Mouse (Mus musculus): ENCODE data around the gene Socs3. TPM values are rescaled to one million over a fixed set of nuclear protein-coding genes. Genes with fewer than 3 reads are reported as not detected.

The Socs3 gene
- polyA plus RNA-seq, 1 experiment from 2014 or later, result 2.0 TPM

- Histone ChIP-seq H3K4me1 (ENCODE audit: control insufficient read depth in 2 of 2, insufficient read depth in 2 of 2, low read length in 2 of 2) (peaks cover 19 to 22% of the 10 kb centered on the region in 2 experiments), H3K27ac (replicated peaks in 1 of 2; ENCODE audit: control insufficient read depth in 1 of 2, insufficient read depth in 1 of 2, low read depth in 2 of 2, low read length in 2 of 2) (no peak overlapping the region), H3K27me3 (ENCODE audit: control insufficient read depth, insufficient read depth, low read length) (no peaks in the 10 kb centered on the region), H3K4me2 (ENCODE audit: low read length) (no peak overlapping the region), H3K9me3 (ENCODE audit: control insufficient read depth, low read length) (no peaks in the 10 kb centered on the region), H3K4me3 (ENCODE audit: control insufficient read depth in 1 of 2, insufficient read depth in 1 of 2, low read depth in 1 of 2, low read length in 2 of 2) (no peak overlapping the region), H3K9ac (ENCODE audit: low read length) (no peak overlapping the region), H3K36me3 (ENCODE audit: control insufficient read depth, insufficient read depth, low read length) (no peaks in the 10 kb centered on the region)
- ATAC-seq (ENCODE audit: insufficient number of reproducible peaks, insufficient read depth, low FRiP score, low read depth), result no peak
- WGBS, result 81% methylated on average over 6 of the region's 6 CpGs
These were observed 18.5 kb downstream of the Socs3 start for GRCm38 (mm10) chr11:117951391-117951790.

DNA sequence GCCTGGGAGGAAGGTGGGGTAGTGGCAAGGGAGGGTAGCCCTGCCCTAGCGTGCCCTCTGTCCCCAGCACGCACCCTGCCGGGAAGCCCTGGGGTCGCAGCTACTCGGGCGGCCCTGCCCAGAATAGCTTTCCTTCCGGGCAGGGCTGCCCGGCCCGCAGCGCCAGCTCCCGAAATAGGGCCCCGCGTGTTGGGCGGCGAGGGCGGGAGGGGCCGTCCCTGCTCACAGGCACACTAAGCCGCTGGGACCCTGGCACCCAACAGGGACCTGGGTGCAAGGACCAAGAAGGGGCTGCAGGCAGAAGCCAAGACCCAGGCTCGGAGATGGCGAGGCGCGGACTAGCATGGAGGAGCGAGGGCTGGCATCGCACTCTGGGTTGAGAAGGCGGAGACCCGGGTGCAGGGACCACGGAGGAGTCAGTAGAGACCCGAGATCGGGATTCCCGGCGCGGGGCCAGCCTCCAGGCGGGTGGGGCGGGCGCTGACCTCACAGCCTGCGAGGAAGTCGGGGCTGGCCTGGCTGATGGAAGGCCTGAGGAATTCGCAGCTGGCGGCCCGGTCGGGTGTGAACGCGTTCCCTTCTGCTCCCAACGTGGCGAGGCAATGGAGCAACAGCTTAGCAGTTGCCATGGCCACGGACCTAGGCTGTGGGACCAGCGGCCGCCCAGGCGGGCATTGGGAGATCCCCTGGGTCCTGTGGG lies 20.3 kb downstream of the Socs3 start:
- WGBS, result 1% methylated on average over 49 of the region's 49 CpGs
- Histone ChIP-seq H3K27ac (replicated peaks in 1 of 2; ENCODE audit: control insufficient read depth in 1 of 2, insufficient read depth in 1 of 2, low read depth in 2 of 2, low read length in 2 of 2) (peak overlapping the region; percentile 61 to 65; a peak in 3 of 4 replicates), H3K4me2 (ENCODE audit: low read length) (peak overlapping the region; percentile 80), H3K9ac (ENCODE audit: low read length) (peak overlapping the region; percentile 70), H3K27me3 (ENCODE audit: control insufficient read depth, insufficient read depth, low read length) (no peaks in the 10 kb centered on the region), H3K4me3 (ENCODE audit: control insufficient read depth in 1 of 2, insufficient read depth in 1 of 2, low read depth in 1 of 2, low read length in 2 of 2) (peak overlapping the region; percentile 31 to 47), H3K36me3 (ENCODE audit: control insufficient read depth, insufficient read depth, low read length) (no peaks in the 10 kb centered on the region), H3K9me3 (ENCODE audit: control insufficient read depth, low read length) (no peaks in the 10 kb centered on the region), H3K4me1 (ENCODE audit: control insufficient read depth in 2 of 2, insufficient read depth in 2 of 2, low read length in 2 of 2) (peaks cover 9 to 17% of the 10 kb centered on the region in 2 experiments)
- ATAC-seq (ENCODE audit: insufficient number of reproducible peaks, insufficient read depth, low FRiP score, low read depth), result peak; percentile 83

GRCm38 (mm10) chr11:117946996-117947419 lies 22.8 kb downstream of the Socs3 start:
- Histone ChIP-seq H3K9me3 (ENCODE audit: control insufficient read depth, low read length) (no peaks in the 10 kb centered on the region), H3K9ac (ENCODE audit: low read length) (no peak overlapping the region), H3K27me3 (ENCODE audit: control insufficient read depth, insufficient read depth, low read length) (no peaks in the 10 kb centered on the region), H3K27ac (replicated peaks in 1 of 2; ENCODE audit: control insufficient read depth in 1 of 2, insufficient read depth in 1 of 2, low read depth in 2 of 2, low read length in 2 of 2) (no peak overlapping the region), H3K4me1 (ENCODE audit: control insufficient read depth in 2 of 2, insufficient read depth in 2 of 2, low read length in 2 of 2) (peaks cover 6 to 11% of the 10 kb centered on the region in 2 experiments), H3K36me3 (ENCODE audit: control insufficient read depth, insufficient read depth, low read length) (no peaks in the 10 kb centered on the region), H3K4me3 (ENCODE audit: control insufficient read depth in 1 of 2, insufficient read depth in 1 of 2, low read depth in 1 of 2, low read length in 2 of 2) (no peak overlapping the region), H3K4me2 (ENCODE audit: low read length) (no peak overlapping the region)
- 75% methylated on average over 10 of the region's 10 CpGs for WGBS
- ATAC-seq (ENCODE audit: insufficient number of reproducible peaks, insufficient read depth, low FRiP score, low read depth), result no peak

- H3K4me2 ChIP-seq (ENCODE audit: low read length), result no peak overlapping the region
- no peak overlapping the region for H3K27ac ChIP-seq (replicated peaks in 1 of 2; ENCODE audit: control insufficient read depth in 1 of 2, insufficient read depth in 1 of 2, low read depth in 2 of 2, low read length in 2 of 2)
- 79% methylated on average over 11 of the region's 11 CpGs for WGBS
- H3K4me1 ChIP-seq (ENCODE audit: control insufficient read depth in 2 of 2, insufficient read depth in 2 of 2, low read length in 2 of 2), result peaks cover 12 to 17% of the 10 kb centered on the region in 2 experiments
- no peak for ATAC-seq (ENCODE audit: insufficient number of reproducible peaks, insufficient read depth, low FRiP score, low read depth)
- H3K27me3 ChIP-seq (ENCODE audit: control insufficient read depth, insufficient read depth, low read length), result no peaks in the 10 kb centered on the region
- no peak overlapping the region for H3K9ac ChIP-seq (ENCODE audit: low read length)
- H3K36me3 ChIP-seq (ENCODE audit: control insufficient read depth, insufficient read depth, low read length), result no peaks in the 10 kb centered on the region
- H3K4me3 ChIP-seq (ENCODE audit: control insufficient read depth in 1 of 2, insufficient read depth in 1 of 2, low read depth in 1 of 2, low read length in 2 of 2), result no peak overlapping the region
- H3K9me3 ChIP-seq (ENCODE audit: control insufficient read depth, low read length), result no peaks in the 10 kb centered on the region
These were observed 23.5 kb downstream of the Socs3 start for GRCm38 (mm10) chr11:117946195-117946979.

DNA sequence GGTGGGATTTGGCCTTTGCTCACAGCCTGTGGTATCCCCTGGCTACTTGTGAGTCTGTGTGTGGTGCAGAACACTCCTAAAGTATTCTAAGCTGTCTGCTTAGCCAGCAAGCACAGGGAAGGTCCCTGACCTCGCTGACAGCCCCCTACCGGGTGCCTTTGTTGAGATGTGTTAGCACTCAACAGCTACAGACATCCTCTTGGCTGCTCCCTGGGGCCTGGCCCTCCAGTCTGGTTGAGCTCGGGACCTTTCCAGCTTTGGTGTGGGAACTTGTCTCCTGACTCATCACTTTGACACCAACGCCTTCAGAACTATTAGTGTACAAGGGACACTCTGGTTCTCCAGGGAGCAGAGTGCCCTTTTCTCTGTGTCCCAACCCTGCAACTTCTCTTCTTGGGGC lies 28.0 kb downstream of the Socs3 start:
- H3K4me1 ChIP-seq (ENCODE audit: control insufficient read depth in 2 of 2, insufficient read depth in 2 of 2, low read length in 2 of 2), result peaks cover 22% of the 10 kb centered on the region in 2 experiments
- H3K4me2 ChIP-seq (ENCODE audit: low read length), result no peak overlapping the region
- H3K9me3 ChIP-seq (ENCODE audit: control insufficient read depth, low read length), result no peaks in the 10 kb centered on the region
- no peak overlapping the region for H3K4me3 ChIP-seq (ENCODE audit: control insufficient read depth in 1 of 2, insufficient read depth in 1 of 2, low read depth in 1 of 2, low read length in 2 of 2)
- 0 out of 4 replicates have a peak overlapping the region, but pooled peaks of 1 of the 2 experiments have one; percentile 14 for H3K27ac ChIP-seq (replicated peaks in 1 of 2; ENCODE audit: control insufficient read depth in 1 of 2, insufficient read depth in 1 of 2, low read depth in 2 of 2, low read length in 2 of 2)
- 11% methylated on average over 4 of the region's 4 CpGs for WGBS
- H3K9ac ChIP-seq (ENCODE audit: low read length), result no peak overlapping the region
- H3K27me3 ChIP-seq (ENCODE audit: control insufficient read depth, insufficient read depth, low read length), result no peaks in the 10 kb centered on the region
- no peaks in the 10 kb centered on the region for H3K36me3 ChIP-seq (ENCODE audit: control insufficient read depth, insufficient read depth, low read length)
- no peak for ATAC-seq (ENCODE audit: insufficient number of reproducible peaks, insufficient read depth, low FRiP score, low read depth)

DNA sequence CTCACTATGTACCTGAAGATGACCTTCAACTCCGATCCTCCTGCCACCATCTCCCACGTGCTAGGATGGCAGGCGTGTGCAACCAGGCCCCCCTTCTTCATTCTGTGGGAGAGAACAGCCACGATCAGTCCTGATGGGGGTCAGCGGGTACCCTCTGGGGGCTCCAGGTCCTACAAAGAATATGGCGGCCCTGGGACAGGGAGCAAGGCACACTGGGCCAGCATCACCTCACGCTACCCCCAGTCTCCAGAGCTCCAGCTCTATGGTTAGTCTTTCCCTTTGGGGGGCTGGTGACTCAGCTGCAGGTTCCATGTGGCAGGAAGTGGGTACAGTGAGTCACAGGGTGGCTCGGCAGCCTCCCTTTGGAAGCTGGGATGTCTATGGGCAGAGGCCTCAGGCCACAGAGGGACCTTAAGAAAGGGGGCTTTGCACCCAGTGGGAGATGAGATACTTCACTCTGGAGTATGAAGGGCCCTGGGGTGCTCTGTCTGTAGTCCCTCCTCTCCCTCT lies 28.5 kb downstream of the Socs3 start:
- no peaks in the 10 kb centered on the region for H3K9me3 ChIP-seq (ENCODE audit: control insufficient read depth, low read length)
- H3K27ac ChIP-seq (replicated peaks in 1 of 2; ENCODE audit: control insufficient read depth in 1 of 2, insufficient read depth in 1 of 2, low read depth in 2 of 2, low read length in 2 of 2), result no peak overlapping the region
- 86% methylated on average over 8 of the region's 8 CpGs for WGBS
- no peak overlapping the region for H3K9ac ChIP-seq (ENCODE audit: low read length)
- ATAC-seq (ENCODE audit: insufficient number of reproducible peaks, insufficient read depth, low FRiP score, low read depth), result no peak
- H3K27me3 ChIP-seq (ENCODE audit: control insufficient read depth, insufficient read depth, low read length), result no peaks in the 10 kb centered on the region
- H3K36me3 ChIP-seq (ENCODE audit: control insufficient read depth, insufficient read depth, low read length), result no peaks in the 10 kb centered on the region
- H3K4me3 ChIP-seq (ENCODE audit: control insufficient read depth in 1 of 2, insufficient read depth in 1 of 2, low read depth in 1 of 2, low read length in 2 of 2), result no peak overlapping the region
- H3K4me1 ChIP-seq (ENCODE audit: control insufficient read depth in 2 of 2, insufficient read depth in 2 of 2, low read length in 2 of 2), result peaks cover 24 to 26% of the 10 kb centered on the region in 2 experiments
- no peak overlapping the region for H3K4me2 ChIP-seq (ENCODE audit: low read length)

DNA sequence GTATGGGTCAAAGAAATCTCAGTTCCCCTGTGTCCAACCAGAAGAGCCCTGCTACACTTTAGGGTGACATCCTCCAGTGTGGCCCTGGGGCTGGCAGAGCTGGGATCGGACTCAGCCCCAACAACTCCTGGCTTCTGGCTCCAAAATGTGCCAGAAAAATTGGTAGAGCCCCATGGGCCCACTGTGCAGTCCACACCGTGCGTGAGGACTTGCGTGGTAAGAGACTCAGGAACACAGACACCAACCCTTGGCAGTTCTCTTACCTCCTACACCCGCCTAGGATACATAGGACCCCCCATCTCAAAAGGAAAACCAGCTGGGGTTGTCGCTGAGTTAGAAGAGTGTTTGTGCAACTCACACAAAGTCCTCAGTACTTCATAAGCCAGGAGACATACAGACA lies 29.0 kb downstream of the Socs3 start:
- Histone ChIP-seq H3K9ac (ENCODE audit: low read length) (no peak overlapping the region), H3K27me3 (ENCODE audit: control insufficient read depth, insufficient read depth, low read length) (no peaks in the 10 kb centered on the region), H3K4me2 (ENCODE audit: low read length) (no peak overlapping the region), H3K4me3 (ENCODE audit: control insufficient read depth in 1 of 2, insufficient read depth in 1 of 2, low read depth in 1 of 2, low read length in 2 of 2) (no peak overlapping the region), H3K27ac (replicated peaks in 1 of 2; ENCODE audit: control insufficient read depth in 1 of 2, insufficient read depth in 1 of 2, low read depth in 2 of 2, low read length in 2 of 2) (no peak overlapping the region), H3K9me3 (ENCODE audit: control insufficient read depth, low read length) (no peaks in the 10 kb centered on the region), H3K4me1 (ENCODE audit: control insufficient read depth in 2 of 2, insufficient read depth in 2 of 2, low read length in 2 of 2) (peaks cover 29 to 31% of the 10 kb centered on the region in 2 experiments), H3K36me3 (ENCODE audit: control insufficient read depth, insufficient read depth, low read length) (no peaks in the 10 kb centered on the region)
- 94% methylated on average over 6 of the region's 6 CpGs for WGBS
- no peak for ATAC-seq (ENCODE audit: insufficient number of reproducible peaks, insufficient read depth, low FRiP score, low read depth)

All from heart, embryonic 14.5 days (tissue).